Mouse (Mus musculus) regulatory T cell (primary cell): ENCODE measurements around the gene Emilin1.

ENCODE experiments used
- in situ Hi-C: fragments of 300-600 bp; cut with MboI, MseI; formaldehyde crosslinking; loops from one replicate; pipeline ENCODE4 v1.15.1; 2025; ENCODE audit warnings: high pct_unique_total_duplicates

Emilin1 gene

DNA sequence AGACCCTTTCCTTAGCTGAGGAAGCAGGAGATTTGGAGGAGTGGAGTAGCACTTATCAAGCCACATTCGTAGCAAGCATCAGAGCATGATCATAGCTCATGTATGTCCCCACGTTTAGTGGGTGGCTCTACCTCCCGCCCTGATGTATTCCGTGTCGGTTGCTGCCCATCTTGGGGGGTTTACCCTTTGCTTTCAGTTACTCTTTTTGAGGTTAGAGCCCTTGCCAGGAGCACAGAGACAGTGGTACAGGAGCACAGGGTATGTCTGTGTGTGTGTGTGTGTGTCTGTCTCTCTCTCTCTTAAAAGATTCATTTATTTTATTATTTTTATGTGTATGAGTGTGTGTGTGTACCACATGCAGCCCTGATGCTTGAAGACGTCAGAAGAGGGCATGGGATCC, 9.9 kb downstream of the Emilin1 start:
- in situ Hi-C loops, result no loop called here

- in situ Hi-C loops, result no loop called here
Observed at GRCm38 (mm10) chr5:30924614-30925013, 11.4 kb downstream of the Emilin1 start.

DNA sequence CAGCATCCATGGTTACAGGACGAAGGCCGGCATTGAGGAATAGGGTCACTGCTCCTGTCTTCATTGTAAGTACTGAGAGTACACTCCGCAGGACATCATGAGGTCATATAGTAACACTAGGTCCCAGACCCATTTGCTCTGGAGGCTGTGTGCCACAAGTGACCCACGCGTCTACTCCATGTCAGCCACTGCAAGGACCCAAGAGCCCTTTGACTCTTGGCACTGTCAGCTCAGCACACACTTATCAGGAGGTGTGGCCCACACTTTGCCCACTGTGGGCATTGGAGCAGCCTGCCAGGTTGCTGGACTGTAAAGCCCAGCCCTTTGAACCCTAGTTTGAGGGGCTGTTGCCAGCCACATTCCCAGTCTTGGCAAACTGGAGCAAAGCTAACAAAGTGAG, 12.0 kb downstream of the Emilin1 start:
- in situ Hi-C loops, result no loop called here

DNA sequence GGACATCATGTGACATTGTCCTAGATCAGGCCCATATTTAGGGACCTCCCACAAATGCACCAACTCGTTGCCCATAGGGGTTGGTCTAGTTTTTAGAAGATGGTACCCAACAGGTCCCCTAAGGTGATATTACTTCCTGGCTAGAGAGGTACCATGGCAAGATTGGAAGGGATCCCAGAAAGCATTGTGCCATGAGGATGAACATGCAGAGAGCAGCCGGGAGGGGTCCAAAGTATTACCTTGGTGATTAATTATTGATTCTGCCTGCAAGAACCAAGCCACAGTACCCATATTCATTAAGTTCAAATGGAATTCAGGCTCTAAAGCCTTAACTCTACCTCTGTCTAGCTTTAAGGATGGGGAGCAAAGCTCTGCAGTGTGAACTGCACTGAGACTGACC, 12.9 kb downstream of the Emilin1 start:
- in situ Hi-C loops, result no loop called here

DNA sequence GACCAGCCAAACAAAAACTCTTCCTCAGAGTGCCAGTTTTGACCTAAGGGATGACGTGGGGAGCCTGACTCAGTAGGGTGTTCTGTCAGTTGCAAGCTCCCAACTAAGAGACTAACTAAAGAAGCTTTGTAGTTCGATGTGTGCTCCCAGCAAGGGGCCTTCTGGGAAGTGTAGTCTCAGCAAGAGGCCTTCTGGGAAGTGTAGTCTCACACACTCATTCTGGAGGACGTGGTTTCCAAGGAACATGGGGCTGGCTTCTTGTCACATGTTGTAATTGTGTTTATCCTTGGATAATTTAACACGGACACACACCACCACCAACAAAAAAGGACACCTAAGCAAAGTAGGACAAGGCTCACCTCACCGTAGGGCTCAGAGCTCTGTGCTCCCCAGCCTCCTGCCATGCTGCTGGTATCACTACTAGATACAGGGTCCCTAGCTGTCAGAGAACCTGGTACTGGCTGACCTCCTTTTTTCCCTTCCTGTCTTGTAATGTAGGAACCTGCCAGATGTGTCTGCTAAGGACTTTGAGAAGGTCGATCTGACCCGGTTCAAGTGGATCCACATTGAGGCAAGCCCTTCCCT, 14.8 kb downstream of the Emilin1 start:
- in situ Hi-C loops, result no loop called here

GRCm38 (mm10) chr5:30930121-30930520, 16.9 kb downstream of the Emilin1 start:
- in situ Hi-C loops, result loop anchor here (5.0 kb wide), 1 partner anchor 62 kb away; no protein-coding TSS in a partner anchor

DNA sequence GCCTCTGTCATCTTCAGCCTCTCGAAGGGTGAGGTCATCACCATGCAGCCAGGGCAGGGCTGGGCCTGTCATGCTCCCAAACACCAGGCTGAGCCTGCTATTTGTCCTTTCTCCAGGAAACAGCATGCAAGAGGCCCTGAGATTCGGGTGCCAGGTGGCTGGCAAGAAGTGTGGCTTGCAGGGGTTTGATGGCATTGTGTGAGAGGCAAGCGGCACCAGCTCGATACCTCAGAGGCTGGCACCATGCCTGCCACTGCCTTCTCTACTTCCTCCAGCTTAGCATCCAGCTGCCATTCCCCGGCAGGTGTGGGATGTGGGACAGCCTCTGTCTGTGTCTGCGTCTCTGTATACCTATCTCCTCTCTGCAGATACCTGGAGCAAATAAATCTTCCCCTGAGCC, 17.6 kb downstream of the Emilin1 start:
- in situ Hi-C loops, result loop anchor here (5.0 kb wide), 1 partner anchor 61 kb away; no protein-coding TSS in a partner anchor

DNA sequence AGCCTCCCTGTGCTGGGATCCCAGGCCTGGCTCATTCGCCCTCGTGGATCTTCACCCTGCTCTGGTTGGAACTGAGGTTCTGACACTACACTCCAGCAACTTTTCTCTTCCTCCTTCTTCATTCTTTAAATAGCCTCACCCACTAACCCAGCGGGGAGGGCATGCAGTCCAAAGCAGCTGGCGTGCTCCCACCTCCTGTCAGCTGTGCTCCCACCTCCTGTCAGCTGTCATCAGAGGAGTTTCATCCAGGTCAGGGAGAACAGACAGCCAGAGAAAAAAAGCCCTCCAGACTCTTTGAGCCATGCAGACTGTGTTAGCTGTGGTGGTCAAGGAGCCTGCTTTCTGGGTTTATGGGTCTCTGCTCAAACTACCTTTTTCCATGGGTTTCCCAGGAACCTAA, 18.2 kb downstream of the Emilin1 start:
- in situ Hi-C loops, result loop anchor here (5.0 kb wide), 1 partner anchor 61 kb away; no protein-coding TSS in a partner anchor

- in situ Hi-C loops, result loop anchor here (5.0 kb wide), 1 partner anchor 59 kb away; no protein-coding TSS in a partner anchor
Observed at GRCm38 (mm10) chr5:30933705-30934104, 20.5 kb downstream of the Emilin1 start.

DNA sequence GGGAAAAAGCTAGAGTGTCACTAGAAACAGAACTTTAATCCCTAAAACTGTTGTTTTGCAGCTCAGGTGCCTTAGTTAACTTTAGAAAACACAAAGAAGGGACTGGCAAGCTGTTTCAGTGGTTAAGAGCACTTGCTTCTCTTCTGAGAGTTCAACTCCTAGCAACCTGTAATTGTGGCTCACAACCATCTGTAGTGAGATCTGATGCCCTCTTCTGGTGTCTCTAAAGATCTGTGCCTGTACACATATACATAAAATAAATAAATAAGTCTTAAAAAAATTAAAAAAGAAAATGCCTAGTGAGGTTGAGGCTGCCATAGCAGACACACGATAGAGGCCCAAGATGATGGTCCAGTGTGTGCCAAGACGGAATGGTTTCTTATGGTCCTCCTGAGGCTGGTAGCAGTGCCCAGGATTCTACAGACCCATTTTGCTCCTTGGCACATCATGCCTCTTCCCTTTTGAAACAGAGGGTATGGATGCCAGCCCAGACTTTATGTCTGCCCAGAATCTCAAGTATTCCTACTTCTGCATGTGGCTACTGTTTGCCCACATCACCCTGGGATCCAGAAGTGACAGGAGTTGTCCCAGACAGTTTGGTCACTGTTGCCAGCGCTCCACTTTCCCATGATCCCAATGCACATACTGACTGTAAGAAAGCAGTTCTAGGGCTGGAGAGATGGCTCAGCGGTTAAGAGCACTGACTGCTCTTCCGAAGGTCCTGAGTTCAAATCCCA, 21.7 kb downstream of the Emilin1 start:
- in situ Hi-C loops, result loop anchor here (5.0 kb wide), 1 partner anchor 57 kb away; no protein-coding TSS in a partner anchor

DNA sequence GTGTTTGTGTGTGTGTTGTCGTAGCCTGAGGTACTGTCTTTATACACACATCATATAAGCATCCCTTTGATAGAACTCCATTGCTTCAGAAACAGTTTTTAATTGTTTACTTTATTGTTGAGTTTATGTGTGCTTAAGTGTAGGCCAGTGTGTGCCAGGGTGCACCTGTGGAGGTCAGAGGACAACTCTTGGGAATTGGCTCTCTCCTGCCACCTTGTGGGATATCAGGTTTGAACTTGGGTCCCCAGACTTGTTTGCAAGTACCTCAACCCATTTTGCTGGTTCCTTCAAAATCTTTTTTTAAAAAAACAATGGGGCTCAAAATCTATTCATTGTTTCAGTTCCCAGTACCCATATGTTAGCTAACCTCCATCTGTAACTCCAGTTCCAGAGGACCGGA, 29.8 kb downstream of the Emilin1 start:
- in situ Hi-C loops, result no loop called here

GRCm38 (mm10) chr5:30944344-30944743, 31.1 kb downstream of the Emilin1 start:
- in situ Hi-C loops, result no loop called here

DNA sequence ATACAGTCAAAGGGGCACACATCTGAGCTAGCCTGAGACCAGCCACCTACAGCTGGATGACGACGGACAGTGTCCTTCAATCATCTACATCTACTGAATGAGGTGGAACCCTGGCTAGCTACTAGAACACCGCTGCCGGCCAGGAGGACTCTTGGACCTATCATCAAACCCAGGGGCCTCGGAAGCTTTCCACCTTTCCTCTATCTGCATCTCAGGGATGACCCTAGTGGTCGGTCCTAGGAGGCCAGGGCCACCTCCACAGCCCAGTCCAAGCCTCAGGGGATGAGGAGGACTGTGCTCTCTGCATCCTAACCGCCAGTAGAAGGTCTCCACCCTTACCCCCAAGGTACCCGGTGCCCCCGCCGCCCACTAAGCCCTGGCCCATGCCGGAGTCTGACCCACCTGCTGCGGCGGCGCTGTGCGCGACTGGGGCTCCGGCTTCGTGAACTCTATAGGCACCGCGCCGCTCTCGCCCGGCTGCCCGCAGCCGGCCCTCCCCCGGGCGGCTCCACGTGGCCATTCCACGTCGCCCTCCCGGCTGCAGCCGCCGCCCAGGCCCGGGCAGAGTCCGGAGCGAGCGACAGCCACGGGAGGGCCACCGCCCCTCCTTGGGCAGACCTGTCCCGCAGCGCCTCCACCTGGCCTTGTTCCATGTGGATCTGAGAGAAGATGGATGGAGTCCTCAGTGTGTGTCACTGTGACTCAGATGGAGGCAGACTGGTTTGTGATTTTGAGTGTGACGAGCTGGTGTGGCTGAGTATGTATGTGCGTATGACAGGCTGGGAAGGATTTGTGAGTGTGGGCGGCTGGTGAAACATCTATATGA, 32.0 kb downstream of the Emilin1 start, which contains the start of gene Cgref1:
Cgref1 (minus strand) TSS at position 636 of the 826 bp plus-strand sequence.
- in situ Hi-C loops, result no loop called here

GRCm38 (mm10) chr5:30948620-30949019, 35.4 kb downstream of the Emilin1 start:
- in situ Hi-C loops, result no loop called here

DNA sequence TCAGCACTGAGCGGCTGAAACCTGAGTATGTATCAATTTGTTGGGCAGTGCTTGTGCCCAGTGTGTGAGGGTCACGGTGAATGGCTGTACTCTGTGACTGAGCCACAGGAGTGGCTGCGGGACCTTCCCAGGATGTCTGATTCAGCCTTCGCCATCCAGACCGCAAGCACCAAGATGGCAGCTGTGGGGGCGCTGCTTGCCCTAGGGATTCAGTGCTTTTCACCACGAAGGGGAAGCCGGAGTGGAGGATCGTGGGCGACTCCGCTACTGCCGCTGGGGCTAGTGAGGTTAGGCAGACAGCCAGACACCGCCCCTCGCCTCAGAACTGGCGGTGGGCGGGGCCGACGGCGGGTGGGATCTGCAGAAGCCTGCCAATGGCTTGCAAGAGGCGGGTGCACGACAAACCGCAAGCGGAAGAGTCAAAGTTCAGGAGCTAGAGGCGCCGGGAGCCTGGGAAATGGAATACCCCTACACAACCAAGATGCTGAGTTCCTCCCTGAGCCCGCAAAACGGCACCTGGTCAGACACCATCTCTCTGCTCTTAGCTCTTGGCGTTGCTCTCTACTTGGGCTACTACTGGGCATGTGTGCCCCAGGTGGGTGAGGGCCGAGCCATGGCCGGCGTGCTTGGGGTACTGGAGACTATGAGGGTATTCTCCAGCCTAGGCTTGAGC, 36.6 kb downstream of the Emilin1 start:
- in situ Hi-C loops, result no loop called here

DNA sequence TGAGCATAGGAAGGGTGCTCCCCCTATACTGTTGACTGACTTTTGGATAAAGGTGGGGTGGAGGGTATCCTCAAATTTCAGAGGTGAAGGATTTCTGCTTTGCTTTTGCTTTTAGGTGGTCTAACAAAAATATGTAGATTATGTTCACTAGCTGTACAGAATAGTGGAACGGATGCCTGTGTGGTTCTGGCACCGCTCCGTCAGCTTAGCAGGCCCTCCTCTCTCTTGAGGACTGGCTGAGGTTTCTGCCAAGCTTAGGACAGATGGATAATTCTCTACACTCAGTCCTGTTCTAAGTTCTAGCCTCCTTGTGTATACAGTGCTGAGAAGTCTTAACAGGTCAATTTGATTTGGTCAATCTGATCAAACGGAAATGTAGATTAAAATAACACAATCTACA, 37.2 kb downstream of the Emilin1 start:
- in situ Hi-C loops, result no loop called here

DNA sequence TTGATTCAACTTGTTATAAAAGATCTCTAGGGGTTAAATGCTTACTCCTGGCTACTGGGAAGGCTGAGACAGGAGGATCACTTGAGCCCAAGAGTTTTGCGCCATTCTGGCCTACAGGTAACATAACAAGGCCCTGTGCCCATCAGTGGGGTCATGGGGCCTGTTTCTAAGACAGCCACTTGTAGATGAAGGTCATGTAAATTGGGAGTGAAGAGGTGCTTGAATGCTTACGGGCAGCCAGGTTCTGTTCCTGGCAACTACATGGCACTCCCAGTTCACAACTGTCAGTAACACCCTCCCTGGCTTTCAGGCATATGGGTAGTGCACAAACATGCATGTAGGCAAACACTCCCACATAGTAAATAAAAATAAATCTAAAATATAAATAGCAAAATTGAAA, 37.7 kb downstream of the Emilin1 start:
- in situ Hi-C loops, result no loop called here

- in situ Hi-C loops, result no loop called here
Observed at GRCm38 (mm10) chr5:30951706-30952105, 38.5 kb downstream of the Emilin1 start.

DNA sequence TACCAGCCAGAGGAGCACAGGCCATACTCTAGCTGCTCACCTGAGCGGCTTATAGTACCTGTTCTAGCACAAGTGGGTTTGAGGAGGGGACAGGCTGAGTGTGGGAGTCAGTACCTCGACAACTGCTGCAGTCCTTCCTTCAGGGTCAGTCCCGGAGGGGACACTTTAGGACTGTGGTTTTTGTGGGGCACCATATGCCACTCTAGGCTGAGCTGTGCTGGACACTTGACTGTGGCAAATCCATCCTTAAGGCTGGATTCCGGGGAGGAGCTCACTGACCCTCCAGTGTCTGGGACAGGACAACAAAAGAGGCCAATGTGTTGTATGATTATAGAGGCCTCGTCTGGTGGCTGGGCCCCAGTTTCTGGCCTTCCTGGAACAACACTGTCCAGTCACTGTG, 39.3 kb downstream of the Emilin1 start:
- in situ Hi-C loops, result no loop called here

DNA sequence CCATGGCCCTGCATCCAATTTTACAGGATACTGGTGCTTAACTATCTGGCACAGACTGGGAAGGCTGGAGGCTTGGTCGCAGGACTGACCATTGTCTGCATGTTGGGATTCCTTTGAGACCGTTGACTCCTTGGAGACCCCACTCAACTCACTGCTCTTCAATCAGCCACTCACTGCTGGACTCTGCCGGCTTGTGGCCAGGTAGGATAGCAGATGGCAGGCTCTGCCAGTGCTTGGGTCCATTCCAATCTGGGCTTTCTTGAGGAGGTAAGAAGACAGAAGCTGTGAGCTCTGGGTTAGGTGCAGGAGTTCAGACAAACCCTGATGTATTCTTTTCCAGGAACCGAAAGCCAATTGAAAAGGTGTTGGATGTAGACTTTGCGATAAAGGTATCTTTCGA, 40.9 kb downstream of the Emilin1 start:
- in situ Hi-C loops, result no loop called here

GRCm38 (mm10) chr5:30954556-30954955, 41.4 kb downstream of the Emilin1 start:
- in situ Hi-C loops, result no loop called here

DNA sequence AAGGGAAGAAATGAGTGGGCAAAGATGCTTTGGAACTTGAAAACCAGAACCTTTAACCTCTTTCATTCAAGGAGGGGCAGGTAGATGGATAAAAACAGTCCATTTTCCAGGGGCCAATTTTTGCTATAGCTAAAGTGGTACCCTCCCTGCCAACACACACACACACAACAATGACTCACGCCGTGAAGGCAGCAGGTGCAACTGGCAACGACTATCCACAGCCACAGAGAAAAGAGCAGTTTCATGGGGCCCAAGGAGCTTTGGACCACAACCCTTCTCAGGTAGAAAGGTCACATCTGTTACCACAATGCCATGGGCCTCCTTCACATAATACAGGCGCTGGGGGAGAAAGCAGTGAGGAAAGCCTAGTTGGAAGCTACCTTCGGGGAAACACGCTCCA, 42.5 kb downstream of the Emilin1 start:
- in situ Hi-C loops, result no loop called here
